Mouse (Mus musculus) testis, adult 2 months (tissue): ENCODE measurements at regions not wholly inside any gene's neighbourhood (a gene's known extent, or its start where the extent isn't known, plus 50 kb on each side); places are given as distances from the start of the nearest gene placed in this dataset.

Source experiments
- CTCF ChIP-seq: fragments of 200-500 bp; IDR thresholded peaks from 2 replicates; pipeline ENCODE4 v1.5.1; 2012; ENCODE audit warnings: low read depth, mild to moderate bottlenecking, inconsistent platforms, low read length, moderate library complexity; ENCODE audit not compliant: control insufficient read depth, insufficient read depth, insufficient replicate concordance
- POLR2A ChIP-seq: fragments of 200-500 bp; IDR thresholded peaks from 2 replicates; pipeline ENCODE4 v1.6.1; 2012; ENCODE audit warnings: low read depth, mild to moderate bottlenecking, inconsistent platforms, low read length, moderate library complexity; ENCODE audit not compliant: control insufficient read depth

DNA sequence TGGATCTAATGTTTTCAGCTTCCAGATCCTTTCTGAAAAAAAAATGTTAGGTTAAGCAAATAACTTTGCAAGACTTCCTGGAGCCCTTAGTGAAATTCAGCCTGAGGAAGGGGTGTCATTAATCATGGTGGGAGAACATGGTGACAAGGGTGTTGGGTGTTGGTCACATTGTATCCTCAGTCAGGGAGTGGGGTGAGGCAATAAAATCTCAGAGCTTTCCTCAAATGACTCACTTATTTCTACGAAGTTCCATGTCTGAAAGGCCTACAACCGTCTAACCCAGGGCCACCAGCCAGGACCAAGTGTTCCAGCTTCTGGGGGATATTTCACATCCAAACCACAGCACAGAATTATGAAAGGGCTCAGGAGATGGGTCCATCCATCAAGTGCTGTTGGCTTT, 117.7 kb upstream of the Nr2f2 start:
- TF ChIP-seq CTCF, result no peak
- no peak for TF ChIP-seq POLR2A
